Mouse (Mus musculus): ENCODE data around the gene Vkorc1l1. TPM values are rescaled to one million over a fixed set of nuclear protein-coding genes. Genes with fewer than 3 reads are reported as not detected.

Gene Vkorc1l1
- polyA plus RNA-seq (2012; rRNA removed) = 29.4 and 32.4 TPM in 2 replicates

- H3K27me3 ChIP-seq (ENCODE audit: control insufficient read depth, insufficient read depth, low read length) = no peaks in the 10 kb centered on the region
- 2% methylated on average over 54 of the region's 59 CpGs for WGBS
- H3K4me1 ChIP-seq (ENCODE audit: control insufficient read depth, insufficient read depth, low read length) = no peaks in the 10 kb centered on the region
- 0 out of 2 replicates have a peak within 1 kb of the TSS, but pooled peaks have one; percentile 56 for H3K27ac ChIP-seq (ENCODE audit: insufficient read depth, low read length)
- peak; percentile 98 to 99 for DNase-seq
- TF ChIP-seq POLR2A (IDR thresholded peaks at IDR 0.05; ENCODE audit: borderline replicate concordance, insufficient read depth, low read length) (no peak), CTCF (IDR thresholded peaks at IDR 0.05; ENCODE audit: borderline replicate concordance, insufficient read depth, low read depth, low read length) (no peak)
- peak within 1 kb of the TSS; percentile 83 for H3K4me3 ChIP-seq (replicated peaks; ENCODE audit: insufficient read depth, low read depth, low read length)
These were observed at the start of gene Vkorc1l1 for GRCm38 (mm10) chr5:129941495-129942045. Gene Vkorc1l1 (plus strand): TSS chr5:129941970.

GRCm38 (mm10) chr5:129895198-129896088, 46.3 kb upstream of the Vkorc1l1 start, which contains the start of gene Zbed5:
Gene Zbed5 (plus strand): TSS chr5:129895723.
- H3K27me3 ChIP-seq (ENCODE audit: control insufficient read depth, insufficient read depth, low read length) = no peaks in the 10 kb centered on the region
- no peaks in the 10 kb centered on the region for H3K4me1 ChIP-seq (ENCODE audit: control insufficient read depth, insufficient read depth, low read length)
- DNase-seq = peak; percentile 86 to 88
- WGBS = 3% methylated on average over 44 of the region's 44 CpGs
- peak within 1 kb of the TSS; percentile 81 for H3K4me3 ChIP-seq (replicated peaks; ENCODE audit: insufficient read depth, low read depth, low read length)
- TF ChIP-seq CTCF (IDR thresholded peaks at IDR 0.05; ENCODE audit: borderline replicate concordance, insufficient read depth, low read depth, low read length) (no peak), POLR2A (IDR thresholded peaks at IDR 0.05; ENCODE audit: borderline replicate concordance, insufficient read depth, low read length) (no peak)
- H3K27ac ChIP-seq (ENCODE audit: insufficient read depth, low read length) = no peak within 1 kb of the TSS

- 93% methylated on average over 1 of the region's 1 CpGs for WGBS
- no peak within 1 kb of the TSS for H3K4me3 ChIP-seq (replicated peaks; ENCODE audit: insufficient read depth, low read depth, low read length)
- no peak for TF ChIP-seq CTCF (IDR thresholded peaks at IDR 0.05; ENCODE audit: borderline replicate concordance, insufficient read depth, low read depth, low read length)
- no peak for TF ChIP-seq POLR2A (IDR thresholded peaks at IDR 0.05; ENCODE audit: borderline replicate concordance, insufficient read depth, low read length)
- no peak for DNase-seq
- H3K4me1 ChIP-seq (ENCODE audit: control insufficient read depth, insufficient read depth, low read length) = no peaks in the 10 kb centered on the region
- H3K27ac ChIP-seq (ENCODE audit: insufficient read depth, low read length) = no peak within 1 kb of the TSS
- no peaks in the 10 kb centered on the region for H3K27me3 ChIP-seq (ENCODE audit: control insufficient read depth, insufficient read depth, low read length)
These were observed 43.3 kb upstream of the Vkorc1l1 start, which contains the start of gene Phkg1 for GRCm38 (mm10) chr5:129898449-129898848. Gene Phkg1 (minus strand): TSS chr5:129898549.

GRCm38 (mm10) chr5:129907775-129908174, 34.0 kb upstream of the Vkorc1l1 start:
- no peak for TF ChIP-seq POLR2A (IDR thresholded peaks at IDR 0.05; ENCODE audit: borderline replicate concordance, insufficient read depth, low read length)
- no peaks in the 10 kb centered on the region for H3K27me3 ChIP-seq (ENCODE audit: control insufficient read depth, insufficient read depth, low read length)
- no peak for DNase-seq
- no peaks in the 10 kb centered on the region for H3K4me1 ChIP-seq (ENCODE audit: control insufficient read depth, insufficient read depth, low read length)
- H3K4me3 ChIP-seq (replicated peaks; ENCODE audit: insufficient read depth, low read depth, low read length) = no peak overlapping the region
- WGBS = 25% methylated on average over 4 of the region's 4 CpGs
- H3K27ac ChIP-seq (ENCODE audit: insufficient read depth, low read length) = no peak overlapping the region

GRCm38 (mm10) chr5:129908242-129908965, 33.4 kb upstream of the Vkorc1l1 start, which contains the start of gene Nupr1l:
Gene Nupr1l (plus strand): TSS chr5:129908540.
- TF ChIP-seq POLR2A (IDR thresholded peaks at IDR 0.05; ENCODE audit: borderline replicate concordance, insufficient read depth, low read length) (peak; percentile 79; the same call in 1 of the 2 replicates), CTCF (IDR thresholded peaks at IDR 0.05; ENCODE audit: borderline replicate concordance, insufficient read depth, low read depth, low read length) (no peak)
- Histone ChIP-seq H3K4me1 (ENCODE audit: control insufficient read depth, insufficient read depth, low read length) (no peaks in the 10 kb centered on the region), H3K27me3 (ENCODE audit: control insufficient read depth, insufficient read depth, low read length) (no peaks in the 10 kb centered on the region), H3K27ac (ENCODE audit: insufficient read depth, low read length) (peak within 1 kb of the TSS; percentile 87), H3K4me3 (replicated peaks; ENCODE audit: insufficient read depth, low read depth, low read length) (peak within 1 kb of the TSS; percentile 83)
- peak; percentile 88 to 90 for DNase-seq
- WGBS = under 1% methylated on average over 63 of the region's 63 CpGs

GRCm38 (mm10) chr5:129909147-129909546, 32.6 kb upstream of the Vkorc1l1 start:
- TF ChIP-seq POLR2A (IDR thresholded peaks at IDR 0.05; ENCODE audit: borderline replicate concordance, insufficient read depth, low read length) (no peak), CTCF (IDR thresholded peaks at IDR 0.05; ENCODE audit: borderline replicate concordance, insufficient read depth, low read depth, low read length) (no peak)
- H3K27me3 ChIP-seq (ENCODE audit: control insufficient read depth, insufficient read depth, low read length) = no peaks in the 10 kb centered on the region
- no peak for DNase-seq
- H3K4me1 ChIP-seq (ENCODE audit: control insufficient read depth, insufficient read depth, low read length) = no peaks in the 10 kb centered on the region
- H3K4me3 ChIP-seq (replicated peaks; ENCODE audit: insufficient read depth, low read depth, low read length) = peak overlapping the region; percentile 83
- no peak overlapping the region for H3K27ac ChIP-seq (ENCODE audit: insufficient read depth, low read length)
- 57% methylated on average over 9 of the region's 9 CpGs for WGBS

- no peaks in the 10 kb centered on the region for H3K27me3 ChIP-seq (ENCODE audit: control insufficient read depth, insufficient read depth, low read length)
- DNase-seq = no peak
- H3K4me3 ChIP-seq (replicated peaks; ENCODE audit: insufficient read depth, low read depth, low read length) = no peak overlapping the region
- H3K27ac ChIP-seq (ENCODE audit: insufficient read depth, low read length) = no peak overlapping the region
- TF ChIP-seq CTCF (IDR thresholded peaks at IDR 0.05; ENCODE audit: borderline replicate concordance, insufficient read depth, low read depth, low read length) = no peak
- TF ChIP-seq POLR2A (IDR thresholded peaks at IDR 0.05; ENCODE audit: borderline replicate concordance, insufficient read depth, low read length) = no peak
- 74% methylated on average over 7 of the region's 7 CpGs for WGBS
- no peaks in the 10 kb centered on the region for H3K4me1 ChIP-seq (ENCODE audit: control insufficient read depth, insufficient read depth, low read length)
These were observed 32.2 kb upstream of the Vkorc1l1 start for GRCm38 (mm10) chr5:129909591-129909990.

Data from cerebellum, adult 2 months (tissue).